Mouse (Mus musculus) layer of hippocampus, postnatal 14 days (tissue): Measurements from ENCODE around the gene Pgbd5. TPM values are rescaled to one million over a fixed set of nuclear protein-coding genes. Genes with fewer than 3 reads are reported as not detected.
"Not testable (repeated sequence)": the region's sequence is repeated elsewhere in the genome, so short reads cannot be mapped to it uniquely, and the experiment has no call there.

Experiments used
- DNase-seq, 2 experiments: peaks; one replicate each; pipeline ENCODE4 v3.0.0; 2021 to 2022; ENCODE audit warnings: low spot score in 2 of 2, mixed read lengths in 1 of 2
- total RNA-seq, 2 experiments: library from RNA; stranded (reverse); gene quantifications; 2 replicates each; pipeline ENCODE4 v1.2.3; 2021

The Pgbd5 gene
- total RNA-seq, 2 experiments from 2014 or later: 186 to 191 TPM

DNA sequence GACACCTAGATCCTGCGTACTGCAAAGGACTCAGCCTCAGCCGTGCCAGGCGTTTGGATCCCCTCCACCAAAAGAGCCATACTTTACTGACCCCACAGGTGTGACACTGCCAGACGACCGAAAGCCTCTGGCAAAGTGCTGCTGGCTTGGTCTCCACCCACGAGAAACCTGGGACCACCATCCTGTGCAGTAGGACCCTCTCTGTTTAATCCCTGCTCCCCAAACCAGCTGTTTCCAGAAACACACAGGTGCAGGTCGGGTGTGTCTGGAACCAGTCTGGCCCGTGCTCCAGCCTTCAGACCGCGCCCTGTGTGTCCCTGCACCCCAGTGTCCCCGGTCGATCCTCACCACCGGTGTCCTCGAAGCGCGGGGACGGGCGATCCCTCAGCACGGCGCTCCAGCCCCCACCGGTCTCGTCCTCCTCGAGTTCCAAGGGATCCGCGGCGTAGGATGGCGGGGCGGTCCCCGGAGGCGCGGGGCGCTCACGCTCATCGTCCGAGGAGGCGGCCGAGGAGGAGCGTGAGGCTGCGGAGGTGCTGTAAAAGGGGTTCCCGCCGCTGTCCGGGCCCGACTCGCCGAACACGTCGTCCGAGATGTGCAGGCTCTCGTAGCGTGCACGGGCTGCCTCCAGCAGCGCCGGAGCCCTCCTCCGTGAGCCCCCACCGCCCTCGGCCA lies 5.9 kb downstream of the Pgbd5 start:
- no peak for DNase-seq

- DNase-seq: no peak
Measured at GRCm38 (mm10) chr8:124430881-124431280, 8.6 kb downstream of the Pgbd5 start.

DNA sequence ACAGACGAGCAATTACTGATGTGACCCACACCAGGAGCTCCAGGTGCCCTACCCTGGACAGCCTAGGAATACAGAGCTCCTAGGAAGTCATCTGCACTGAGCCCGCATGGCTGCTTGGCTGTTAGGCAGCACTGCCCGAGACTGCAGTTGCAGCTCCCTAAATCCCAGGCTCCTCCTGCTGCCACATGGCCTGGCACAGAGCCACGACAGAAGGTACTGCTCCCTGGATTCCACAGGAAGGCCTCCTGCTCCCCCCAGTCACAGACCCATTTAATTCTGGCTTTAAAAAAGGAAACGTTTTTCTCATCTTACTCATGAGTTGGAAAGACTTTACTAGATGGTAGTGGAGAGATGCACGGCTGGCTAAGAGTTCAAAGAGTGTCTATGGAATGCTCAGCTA lies 10.0 kb downstream of the Pgbd5 start:
- DNase-seq: peak in 1 of 2 experiments; percentile 75

- not testable (repeated sequence) for DNase-seq
Measured at GRCm38 (mm10) chr8:124428721-124429120, 10.7 kb downstream of the Pgbd5 start.

GRCm38 (mm10) chr8:124421413-124421812 lies 18.0 kb downstream of the Pgbd5 start:
- no peak for DNase-seq

- DNase-seq: no peak
Measured at GRCm38 (mm10) chr8:124418927-124419326, 20.5 kb downstream of the Pgbd5 start.

GRCm38 (mm10) chr8:124418185-124418584 lies 21.3 kb downstream of the Pgbd5 start:
- DNase-seq: no peak

- DNase-seq: no peak
Measured at GRCm38 (mm10) chr8:124416646-124417045, 22.8 kb downstream of the Pgbd5 start.

DNA sequence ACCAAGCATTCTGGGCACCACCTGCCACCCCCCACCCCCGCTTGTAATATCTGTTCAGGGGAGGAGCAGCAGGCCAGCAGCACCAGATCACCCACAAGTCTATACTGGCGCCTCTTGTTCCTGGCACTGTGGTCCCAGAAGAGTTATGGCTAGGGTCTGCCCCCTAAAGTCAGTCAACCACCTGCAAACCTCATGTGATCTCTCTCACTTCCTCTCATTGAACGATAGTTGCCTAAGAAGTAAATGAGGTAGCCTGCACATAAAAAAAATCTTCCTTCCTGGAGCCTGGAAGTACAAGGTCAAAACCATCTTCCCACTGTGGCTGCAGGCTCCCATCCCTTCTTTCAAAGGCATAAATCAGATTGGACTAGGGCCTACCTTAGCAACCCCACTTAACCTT lies 23.7 kb downstream of the Pgbd5 start:
- no peak for DNase-seq

DNA sequence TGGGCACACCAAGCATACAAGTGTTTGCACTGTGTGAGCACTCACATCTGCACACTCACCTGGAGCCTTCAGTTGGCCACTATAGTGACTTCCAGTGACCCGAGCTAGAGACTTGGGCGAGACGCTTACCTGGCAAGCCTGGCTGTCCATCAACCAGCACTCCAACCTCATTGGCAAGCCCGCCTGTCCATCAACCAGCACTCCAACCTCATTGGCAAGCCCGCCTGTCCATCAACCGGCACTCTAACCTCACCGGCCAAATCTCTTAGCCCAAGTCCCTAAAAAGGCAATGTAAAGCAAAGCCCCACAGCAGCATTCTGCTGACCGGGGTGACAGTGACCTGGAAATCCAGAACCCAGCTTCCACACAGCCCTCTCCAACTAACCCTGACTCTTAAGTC lies 24.5 kb downstream of the Pgbd5 start:
- no peak for DNase-seq

DNA sequence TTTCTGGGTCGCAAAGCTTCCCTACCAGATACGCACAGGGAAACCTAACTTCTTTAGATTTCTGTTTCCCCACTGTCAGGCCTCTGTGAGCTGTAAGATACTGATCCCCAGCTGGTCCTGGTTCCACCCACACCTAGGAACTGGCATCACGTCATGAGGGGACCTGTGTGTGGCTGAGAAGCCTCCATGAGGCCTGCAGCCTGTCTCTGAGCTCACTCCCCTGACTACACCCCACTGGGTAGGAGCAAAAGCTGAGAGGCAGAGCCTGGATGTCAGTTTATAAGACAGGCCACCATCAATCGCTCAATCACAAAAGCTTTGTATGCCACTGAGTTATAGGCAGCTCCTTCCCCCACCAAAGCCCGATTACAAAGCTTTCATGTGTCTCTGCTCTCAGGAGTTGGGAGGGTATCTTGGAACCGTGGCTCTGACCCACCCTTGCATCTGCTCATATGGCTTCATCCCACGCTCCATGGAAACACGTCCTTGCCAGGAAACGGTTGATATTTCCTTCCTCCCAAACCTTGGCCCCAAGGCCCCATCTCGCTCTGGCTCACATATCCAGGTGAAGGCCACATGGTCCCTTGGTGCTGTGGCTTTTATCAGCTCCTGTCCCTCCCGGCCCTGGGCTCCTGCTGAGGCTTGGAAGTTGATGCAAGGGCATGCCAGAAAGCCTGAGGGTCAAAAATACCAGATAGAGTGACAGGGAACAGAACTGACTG lies 26.1 kb downstream of the Pgbd5 start:
- DNase-seq: no peak

- DNase-seq: no peak
Measured at GRCm38 (mm10) chr8:124412496-124413243, 26.8 kb downstream of the Pgbd5 start.

DNA sequence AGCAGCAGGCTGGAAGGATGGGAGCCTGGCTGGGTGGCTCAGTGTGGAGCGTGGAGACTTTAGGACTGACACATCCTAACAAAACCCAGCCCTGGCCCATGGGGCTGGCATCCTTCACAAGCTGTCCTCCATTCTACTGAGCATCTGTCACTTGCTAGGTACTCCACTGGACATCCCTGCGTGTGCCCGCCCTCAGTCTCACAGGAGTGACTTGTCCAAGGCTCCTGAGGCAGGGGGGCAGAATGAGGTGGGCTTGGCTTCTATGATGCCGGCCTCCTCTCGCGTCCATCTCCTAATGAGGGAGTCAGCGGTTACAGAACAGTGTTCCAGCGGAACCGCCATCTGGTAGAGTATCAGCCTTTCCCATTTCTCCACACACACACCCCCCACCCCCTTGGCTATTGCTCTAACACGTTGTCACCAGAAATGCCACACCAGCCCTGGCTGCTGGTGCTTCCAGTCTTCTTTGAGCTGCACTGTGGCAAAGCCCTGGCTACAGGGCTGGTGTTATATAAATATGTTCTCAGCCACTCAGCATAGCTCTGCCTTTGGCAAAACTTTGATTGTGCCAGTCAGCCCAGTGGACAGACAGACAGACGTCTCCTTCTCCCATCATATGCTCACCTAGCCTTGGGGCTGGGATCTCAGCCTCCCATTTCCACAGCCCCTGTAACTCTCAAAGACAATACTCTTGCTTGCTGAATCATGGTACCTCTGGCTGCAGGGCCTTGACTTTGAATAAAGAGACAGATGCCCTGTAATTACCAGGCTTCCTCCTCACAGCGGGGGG lies 34.8 kb downstream of the Pgbd5 start:
- no peak for DNase-seq

DNA sequence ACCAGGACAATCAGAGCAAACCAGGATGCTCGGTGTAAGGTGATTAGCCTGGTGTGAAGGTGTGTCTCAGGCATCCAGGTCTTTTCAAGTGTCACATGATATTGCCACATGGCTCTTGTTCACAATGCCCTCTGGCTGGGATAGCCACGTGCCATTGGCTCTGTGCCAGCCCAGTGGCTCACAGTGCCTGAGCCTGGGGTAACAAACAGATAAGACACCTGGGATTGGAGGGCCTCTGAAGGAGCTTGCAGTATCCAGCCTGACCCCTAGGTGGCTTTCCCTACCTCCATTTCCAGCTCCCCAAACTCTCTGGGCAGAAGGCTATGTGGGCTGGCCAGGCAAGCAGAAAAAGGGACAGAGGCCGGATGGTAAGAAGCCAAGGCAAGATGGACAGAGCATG lies 35.6 kb downstream of the Pgbd5 start:
- no peak for DNase-seq

DNA sequence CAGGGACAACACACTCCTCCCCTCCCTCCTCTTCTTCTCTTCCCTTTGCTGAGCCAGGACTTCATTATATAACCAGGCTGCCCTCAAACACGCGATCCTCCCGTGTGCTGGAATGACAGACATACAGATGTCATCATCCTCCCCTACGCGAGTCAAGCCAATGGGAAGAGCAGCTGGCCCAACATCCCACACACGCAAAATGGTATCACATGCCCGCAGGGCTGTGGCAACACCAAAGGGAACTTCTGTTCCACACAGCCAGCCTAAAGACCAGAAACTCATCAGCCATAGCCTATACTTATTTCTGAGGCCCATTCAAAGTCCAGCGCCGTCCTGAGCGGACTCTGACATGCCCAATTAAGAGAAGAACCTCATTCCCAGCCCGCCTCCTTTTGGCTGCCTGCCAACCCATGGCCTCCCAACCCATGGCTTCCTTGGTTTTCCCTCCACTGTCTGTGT lies 40.0 kb downstream of the Pgbd5 start:
- DNase-seq: peak in 1 of 2 experiments; percentile 42

DNA sequence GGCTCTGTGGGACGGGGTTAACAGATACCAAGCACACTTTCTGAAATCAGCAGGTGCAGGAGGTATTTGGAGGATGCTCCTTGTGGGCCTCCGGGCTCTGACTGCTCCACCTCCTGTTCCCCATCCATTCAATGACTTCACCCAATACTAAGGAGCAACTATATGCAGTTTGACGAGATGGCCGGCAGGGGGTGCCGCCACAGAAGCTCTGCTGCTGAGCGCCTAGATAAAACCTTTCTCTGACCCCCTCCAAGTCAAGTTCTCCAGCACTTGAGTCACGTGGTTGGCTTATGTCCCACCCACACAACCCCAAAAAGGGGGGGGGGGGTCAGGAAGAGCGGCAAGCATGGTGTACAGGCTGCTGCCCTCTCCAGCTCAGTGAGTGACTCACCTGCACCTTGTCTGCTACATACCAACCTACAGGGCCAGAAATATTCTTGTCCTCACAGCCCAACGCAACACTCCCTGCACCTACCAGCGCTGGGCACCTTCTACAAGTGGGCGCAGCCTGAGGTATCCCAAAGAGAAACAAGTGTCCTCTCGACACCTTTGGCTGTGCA lies 40.5 kb downstream of the Pgbd5 start:
- no peak for DNase-seq

DNA sequence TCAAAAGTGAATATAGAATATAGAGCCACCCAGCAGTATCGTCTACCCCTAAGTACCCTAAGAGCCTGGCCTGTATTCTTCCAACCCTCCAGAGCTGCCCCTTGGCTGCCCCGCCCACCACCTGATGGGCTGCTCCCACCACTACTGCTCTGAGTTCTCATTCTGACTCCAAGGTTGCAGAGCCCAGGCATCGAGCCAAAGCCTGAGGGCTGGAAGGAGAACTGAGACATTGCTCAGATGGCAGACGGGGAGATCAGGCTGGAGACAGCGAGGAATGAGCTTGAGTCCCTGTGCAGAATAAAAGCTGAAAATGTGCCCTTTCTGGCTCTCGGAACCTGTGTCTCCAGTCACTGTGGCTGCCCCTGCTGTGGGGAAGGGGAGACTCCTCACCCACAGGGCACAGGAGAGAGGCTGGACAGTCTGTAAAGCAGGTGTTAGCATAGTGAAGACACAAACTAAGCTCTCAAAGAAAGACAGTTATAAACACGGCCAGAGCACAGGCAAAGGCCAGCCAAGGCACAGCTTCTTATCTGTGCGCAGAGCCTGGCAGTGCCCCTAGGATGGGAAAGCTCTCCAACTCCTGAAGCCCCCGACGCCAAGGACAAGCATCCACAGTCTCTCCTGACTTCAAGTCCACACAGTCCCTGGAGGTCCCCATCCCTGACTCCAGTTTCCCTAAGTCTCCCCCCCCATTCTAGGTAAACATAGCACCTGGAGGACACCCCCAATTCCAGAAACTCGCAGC lies 42.0 kb downstream of the Pgbd5 start:
- DNase-seq: no peak

DNA sequence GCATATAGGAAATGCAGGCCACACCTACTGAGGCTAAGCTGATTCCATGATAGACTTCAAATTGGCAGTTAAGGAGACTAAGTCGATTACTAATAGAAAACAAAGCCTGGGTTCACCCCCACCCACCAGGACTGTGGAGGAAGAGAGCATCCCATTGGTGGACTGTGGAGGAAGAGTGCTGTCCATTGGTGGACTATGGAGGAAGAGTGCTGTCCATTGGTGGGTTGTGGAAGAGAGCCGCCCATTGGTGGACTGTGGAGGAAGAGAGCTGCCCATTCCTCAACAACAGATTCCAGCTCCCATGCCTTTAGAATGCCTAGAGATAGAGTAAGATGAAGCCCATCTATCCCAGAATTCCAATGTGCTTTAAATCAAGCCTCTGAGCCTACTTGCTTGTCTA lies 42.9 kb downstream of the Pgbd5 start:
- no peak for DNase-seq

DNA sequence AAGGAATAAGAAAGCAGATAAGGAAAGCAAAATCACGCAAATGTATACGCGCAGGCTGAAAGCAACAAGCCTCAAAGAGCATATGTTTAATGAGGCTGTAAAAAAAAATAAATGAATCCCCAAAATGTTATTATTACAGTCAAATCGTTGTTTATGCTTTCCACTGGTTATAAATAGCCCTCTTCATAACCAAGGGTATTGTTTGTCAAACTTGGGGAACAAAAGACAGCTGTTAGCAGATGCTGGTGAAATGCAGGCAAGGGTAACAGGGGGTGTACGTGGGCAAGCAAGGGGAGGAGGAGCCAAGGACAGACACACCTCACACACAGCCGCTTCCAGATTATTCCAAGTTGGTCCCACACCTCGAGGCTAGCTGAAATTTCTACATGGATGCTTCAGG lies 44.1 kb downstream of the Pgbd5 start:
- DNase-seq: no peak

GRCm38 (mm10) chr8:124394951-124395350 lies 44.5 kb downstream of the Pgbd5 start:
- no peak for DNase-seq
